Mouse (Mus musculus) CH12.LX (cell line): Measurements from ENCODE around the gene Ltf. TPM values are rescaled to one million over a fixed set of nuclear protein-coding genes. Genes with fewer than 3 reads are reported as not detected.

Source experiments
- DNase-seq: peaks from one replicate; pipeline ENCODE4 v3.0.0-alpha.2; 2013; ENCODE audit errors: extremely low read depth
- H3K27ac ChIP-seq: 2 replicates; pipeline ENCODE4 v1.5.1; 2012; ENCODE audit warnings: low read depth, mild to moderate bottlenecking, control low read depth, moderate library complexity; ENCODE audit not compliant: insufficient read depth
- H3K27me3 ChIP-seq: replicated peaks from 2 replicates; pipeline ENCODE3; 2012; ENCODE audit warnings: inconsistent platforms
- H3K36me3 ChIP-seq, 2 experiments: replicated peaks in 1 of 2; 2 replicates each; pipeline versions ENCODE3 to v1.6.1; 2012; ENCODE audit warnings: inconsistent platforms in 1 of 2, low read length in 1 of 2, mild to moderate bottlenecking in 1 of 2, mixed read lengths in 1 of 2, moderate library complexity in 1 of 2; ENCODE audit not compliant: control insufficient read depth in 1 of 2, insufficient read depth in 1 of 2
- H3K4me1 ChIP-seq, 2 experiments: 2 replicates each; pipeline ENCODE4 v1.6.1; 2012; ENCODE audit warnings: inconsistent platforms in 1 of 2, moderate library complexity in 1 of 2; ENCODE audit not compliant: insufficient read depth in 2 of 2, control insufficient read depth in 1 of 2
- H3K4me2 ChIP-seq: 2 replicates; pipeline ENCODE4 v1.6.1; 2012; ENCODE audit warnings: low read depth, mild to moderate bottlenecking, control low read depth; ENCODE audit not compliant: poor library complexity, insufficient read depth, severe bottlenecking
- H3K4me3 ChIP-seq, 3 experiments: fragments of 150-350 bp in 1 of 3; sonication (generic) in 1 of 3; replicated peaks in 1 of 3; 2 replicates each; pipeline versions ENCODE3 to v1.5.1; 2011 to 2012; ENCODE audit warnings: low read depth in 2 of 3, low read length in 2 of 3, mild to moderate bottlenecking in 2 of 3, moderate library complexity in 2 of 3, control low read depth in 1 of 3, improper control_type of control experiment in 1 of 3, inconsistent platforms in 1 of 3, mixed read lengths in 1 of 3; ENCODE audit not compliant: poor library complexity in 1 of 3
- H3K79me2 ChIP-seq: replicated peaks from 2 replicates; pipeline ENCODE4 v1.6.1; 2012; ENCODE audit warnings: mild to moderate bottlenecking, moderate library complexity; ENCODE audit not compliant: control insufficient read depth, poor library complexity, insufficient read depth, severe bottlenecking; ENCODE audit errors: extremely low read depth
- H3K9ac ChIP-seq: 2 replicates; pipeline ENCODE4 v1.6.1; 2012; ENCODE audit warnings: low read depth, mild to moderate bottlenecking, control low read depth, moderate library complexity; ENCODE audit not compliant: insufficient read depth
- H3K9me3 ChIP-seq: replicated peaks from 2 replicates; pipeline ENCODE3; 2012; ENCODE audit warnings: low read length, inconsistent platforms, mixed read lengths
- BHLHE40 ChIP-seq: IDR thresholded peaks from 2 replicates; pipeline ENCODE4 v1.6.1; 2011; ENCODE audit warnings: mild to moderate bottlenecking, low read depth, low read length, improper control_type of control experiment
- CHD1 ChIP-seq: IDR thresholded peaks from 2 replicates; pipeline ENCODE4 v1.6.1; 2012; ENCODE audit warnings: low read depth, low read length, improper control_type of control experiment, inconsistent platforms
- CHD2 ChIP-seq: IDR thresholded peaks from 2 replicates; pipeline ENCODE4 v1.6.1; 2011; ENCODE audit warnings: low read length, improper control_type of control experiment
- CTCF ChIP-seq, 2 experiments: IDR thresholded peaks in 1 of 2; conservative IDR thresholded peaks in 1 of 2; 2 replicates each; pipeline ENCODE4 v1.5.1; 2011 to 2012; ENCODE audit warnings: low read depth in 2 of 2, low read length in 2 of 2, improper control_type of control experiment in 1 of 2, inconsistent platforms in 1 of 2, mild to moderate bottlenecking in 1 of 2, moderate library complexity in 1 of 2
- E2F4 ChIP-seq: IDR thresholded peaks from 2 replicates; pipeline ENCODE4 v1.6.1; 2011; ENCODE audit warnings: low read depth, low read length, improper control_type of control experiment; ENCODE audit not compliant: insufficient replicate concordance
- ELF1 ChIP-seq: IDR thresholded peaks from 2 replicates; pipeline ENCODE4 v1.6.1; 2014; ENCODE audit warnings: low read depth, mild to moderate bottlenecking, inconsistent platforms, low read length, improper control_type of control experiment
- EP300 ChIP-seq: IDR thresholded peaks from 2 replicates; pipeline ENCODE4 v1.6.1; 2011; ENCODE audit warnings: low read length, improper control_type of control experiment
- ETS1 ChIP-seq: conservative IDR thresholded peaks from 2 replicates; pipeline ENCODE4 v1.6.1; 2012; ENCODE audit warnings: low read depth, mild to moderate bottlenecking, inconsistent platforms, low read length, improper control_type of control experiment, moderate library complexity
- GABPA ChIP-seq: IDR thresholded peaks from 2 replicates; pipeline ENCODE4 v1.6.1; 2012; ENCODE audit warnings: low read depth, low read length, improper control_type of control experiment, inconsistent platforms; ENCODE audit not compliant: insufficient replicate concordance
- HCFC1 ChIP-seq: IDR thresholded peaks from 2 replicates; pipeline ENCODE4 v1.6.1; 2012; ENCODE audit warnings: low read depth, mild to moderate bottlenecking, inconsistent platforms, low read length, improper control_type of control experiment
- IRF4 ChIP-seq: IDR thresholded peaks from 2 replicates; pipeline ENCODE4 v1.6.1; 2014; ENCODE audit warnings: low read depth, mild to moderate bottlenecking, inconsistent platforms, low read length, improper control_type of control experiment
- JUN ChIP-seq: IDR thresholded peaks from 2 replicates; pipeline ENCODE4 v1.6.1; 2011; ENCODE audit warnings: low read depth, mild to moderate bottlenecking, low read length, improper control_type of control experiment, moderate library complexity; ENCODE audit not compliant: insufficient read depth
- JUND ChIP-seq: conservative IDR thresholded peaks from 2 replicates; pipeline ENCODE4 v1.6.1; 2011; ENCODE audit warnings: low read depth, low read length, improper control_type of control experiment
- KAT2A ChIP-seq: IDR thresholded peaks from 2 replicates; pipeline ENCODE4 v1.6.1; 2012; ENCODE audit warnings: low read length, improper control_type of control experiment, inconsistent platforms; ENCODE audit not compliant: insufficient replicate concordance
- MAFK ChIP-seq: IDR thresholded peaks from 2 replicates; pipeline ENCODE4 v1.6.1; 2011; ENCODE audit warnings: low read length, improper control_type of control experiment; ENCODE audit not compliant: insufficient replicate concordance
- MAX ChIP-seq: IDR thresholded peaks from 2 replicates; pipeline ENCODE4 v1.6.1; 2011; ENCODE audit warnings: low read length, improper control_type of control experiment
- MAZ ChIP-seq: IDR thresholded peaks from 2 replicates; pipeline ENCODE4 v1.6.1; 2012; ENCODE audit warnings: low read depth, mild to moderate bottlenecking, inconsistent platforms, low read length, improper control_type of control experiment, moderate library complexity
- MEF2A ChIP-seq: IDR thresholded peaks from 2 replicates; pipeline ENCODE4 v1.6.1; 2014; ENCODE audit warnings: low read depth, mild to moderate bottlenecking, inconsistent platforms, low read length, improper control_type of control experiment, borderline replicate concordance
- MXI1 ChIP-seq: IDR thresholded peaks from 2 replicates; pipeline ENCODE4 v1.6.1; 2011; ENCODE audit warnings: mild to moderate bottlenecking, low read depth, low read length, improper control_type of control experiment
- MYC ChIP-seq: IDR thresholded peaks from 2 replicates; pipeline ENCODE4 v1.6.1; 2011; ENCODE audit warnings: low read depth, mild to moderate bottlenecking, improper control_type of control experiment, low read length
- NELFE ChIP-seq: IDR thresholded peaks from 2 replicates; pipeline ENCODE4 v1.6.1; 2011; ENCODE audit warnings: low read depth, low read length, improper control_type of control experiment
- NRF1 ChIP-seq: IDR thresholded peaks from 2 replicates; pipeline ENCODE4 v1.6.1; 2014; ENCODE audit warnings: low read depth, mild to moderate bottlenecking, inconsistent platforms, low read length, improper control_type of control experiment, moderate library complexity
- PAX5 ChIP-seq: IDR thresholded peaks from 2 replicates; pipeline ENCODE4 v1.6.1; 2012; ENCODE audit warnings: low read length, inconsistent platforms, mixed read lengths
- POLR2A ChIP-seq: IDR thresholded peaks from 2 replicates; pipeline ENCODE4 v1.6.1; 2011; ENCODE audit warnings: low read depth, mild to moderate bottlenecking, improper control_type of control experiment, low read length
- POLR2AphosphoS2 ChIP-seq: IDR thresholded peaks from 2 replicates; pipeline ENCODE4 v1.6.1; 2011; ENCODE audit warnings: low read depth, low read length, improper control_type of control experiment
- RAD21 ChIP-seq: IDR thresholded peaks from 2 replicates; pipeline ENCODE4 v1.6.1; 2011; ENCODE audit warnings: low read depth, mild to moderate bottlenecking, low read length, improper control_type of control experiment, moderate library complexity
- RCOR1 ChIP-seq: conservative IDR thresholded peaks from 2 replicates; pipeline ENCODE4 v1.6.1; 2012; ENCODE audit warnings: low read depth, mild to moderate bottlenecking, inconsistent platforms, low read length, improper control_type of control experiment
- SIN3A ChIP-seq: IDR thresholded peaks from 2 replicates; pipeline ENCODE4 v1.6.1; 2012; ENCODE audit warnings: low read length, improper control_type of control experiment, inconsistent platforms
- SMC3 ChIP-seq: IDR thresholded peaks from 2 replicates; pipeline ENCODE4 v1.6.1; 2011; ENCODE audit warnings: low read depth, low read length, improper control_type of control experiment
- TBP ChIP-seq: conservative IDR thresholded peaks from 2 replicates; pipeline ENCODE4 v1.6.1; 2011; ENCODE audit warnings: low read depth, low read length, improper control_type of control experiment
- TCF12 ChIP-seq: IDR thresholded peaks from 2 replicates; pipeline ENCODE4 v1.6.1; 2014; ENCODE audit warnings: low read depth, mild to moderate bottlenecking, inconsistent platforms, low read length, improper control_type of control experiment
- UBTF ChIP-seq: IDR thresholded peaks from 2 replicates; pipeline ENCODE4 v1.6.1; 2012; ENCODE audit warnings: low read depth, mild to moderate bottlenecking, inconsistent platforms, low read length, improper control_type of control experiment, moderate library complexity
- USF1 ChIP-seq: IDR thresholded peaks from 2 replicates; pipeline ENCODE4 v1.6.1; 2014; ENCODE audit warnings: low read depth, mild to moderate bottlenecking, inconsistent platforms, low read length, improper control_type of control experiment
- USF2 ChIP-seq: conservative IDR thresholded peaks from 2 replicates; pipeline ENCODE4 v1.6.1; 2011; ENCODE audit warnings: low read depth, low read length, improper control_type of control experiment
- ZC3H11A ChIP-seq: IDR thresholded peaks from 2 replicates; pipeline ENCODE4 v1.6.1; 2012; ENCODE audit warnings: low read depth, mild to moderate bottlenecking, inconsistent platforms, low read length, improper control_type of control experiment
- ZKSCAN1 ChIP-seq: IDR thresholded peaks from 2 replicates; pipeline ENCODE4 v1.6.1; 2012; ENCODE audit warnings: low read depth, inconsistent platforms, low read length, improper control_type of control experiment, borderline replicate concordance
- ZMIZ1 ChIP-seq: IDR thresholded peaks from 2 replicates; pipeline ENCODE4 v1.6.1; 2012; ENCODE audit warnings: low read depth, mild to moderate bottlenecking, inconsistent platforms, low read length, improper control_type of control experiment
- ZNF384 ChIP-seq: IDR thresholded peaks from 2 replicates; pipeline ENCODE4 v1.6.1; 2012; ENCODE audit warnings: low read depth, low read length, improper control_type of control experiment, inconsistent platforms
- dilution Hi-C: fragments of 300-500 bp; cut with MboI; formaldehyde crosslinking; loops from 2 replicates; pipeline ENCODE4 v1.14.3; 2020; ENCODE audit warnings: low sequenced_read_pairs; ENCODE audit not compliant: extremely low pct_unique_long_range_greater_than_20kb, extremely low pct_ligation_motif_present
- in situ Hi-C: fragments of 300-500 bp; cut with MboI; formaldehyde crosslinking; loops from 3 replicates; pipeline ENCODE4 v1.14.3; 2019; ENCODE audit warnings: low sequenced_read_pairs, low pct_ligation_motif_present, low pct_unique_long_range_greater_than_20kb, mixed read lengths
- polyA plus RNA-seq: library from polyadenylated mRNA; unstranded; fragments of >175 nt; gene quantifications from 2 replicates; pipeline ENCODE4 v1.2.1, GENCODE M21; 2012; ENCODE audit warnings: low read depth; ENCODE audit not compliant: insufficient read length
- total RNA-seq, 2 experiments: library from RNA; depleted of rRNA; stranded (reverse); fragments of 300-350 nt in 1 of 2; fragments of >200 nt in 1 of 2; gene quantifications; 2 replicates each; pipeline ENCODE4 v1.2.3; 2012 to 2014

Ltf gene
- total and polyA plus RNA-seq, 3 experiments: 0.08 TPM; not detected in 2

DNA sequence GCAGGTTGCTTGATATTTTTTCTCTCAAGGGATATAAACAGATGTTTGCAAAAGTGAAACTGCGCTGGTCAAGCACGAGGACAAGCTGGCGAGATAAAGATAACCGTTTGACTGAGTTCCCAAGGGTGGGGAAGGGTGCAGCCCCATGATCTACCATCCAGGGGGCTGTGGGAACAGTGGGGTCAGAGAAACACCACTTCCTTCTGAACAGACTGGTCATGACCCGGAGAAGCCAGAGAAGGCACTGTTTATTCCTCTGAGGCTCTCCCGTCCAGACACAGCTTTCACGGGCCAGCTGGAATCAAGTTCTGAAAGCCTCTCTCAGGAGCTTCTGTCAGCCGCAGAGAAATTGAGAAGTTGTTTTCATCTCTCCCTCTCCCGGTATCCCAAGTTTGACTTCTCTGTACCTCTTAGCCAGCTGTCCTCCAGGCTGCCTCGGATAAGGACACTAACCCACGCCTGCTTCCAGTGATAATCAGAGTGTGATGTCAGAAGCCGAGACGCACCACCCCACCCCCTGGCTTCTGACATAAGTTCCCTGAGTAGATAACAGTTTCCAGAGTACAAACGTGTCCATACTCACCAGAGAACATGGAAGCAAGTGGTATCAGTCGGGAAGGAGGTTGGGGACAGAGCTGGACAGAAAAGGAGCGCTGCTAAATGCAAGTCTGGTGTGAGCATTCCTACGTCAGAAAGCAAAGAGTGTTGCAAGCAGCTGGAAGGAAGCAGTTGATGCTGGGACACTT is 37.9 kb downstream of the Ltf start, which contains the start of gene Ccrl2:
TSS of gene Ccrl2 (minus strand) at position 722 of the 746 bp plus-strand sequence.
- no peak for DNase-seq
- H3K4me3 ChIP-seq: peak within 1 kb of the TSS; percentile 61 to 65 (median 62)
- in situ Hi-C loops: no loop called here
- H3K9ac ChIP-seq: peak within 1 kb of the TSS; percentile 61
- peaks cover 7 to 20% of the 10 kb centered on the region in 2 experiments for H3K36me3 ChIP-seq
- dilution Hi-C loops: no loop called here
- peak within 1 kb of the TSS; percentile 81 for H3K4me2 ChIP-seq
- no peaks in the 10 kb centered on the region for H3K79me2 ChIP-seq
- TF ChIP-seq MEF2A: no peak; the same call in 1 of the 2 replicates
- TF ChIP-seq USF2: no peak
- peak; percentile 69; the same call in 1 of the 2 replicates for TF ChIP-seq BHLHE40
- 0 out of 2 replicates have a peak, but pooled peaks have one; percentile 31 for TF ChIP-seq MYC
- TF ChIP-seq SMC3: no peak
- no peak for TF ChIP-seq TBP
- TF ChIP-seq RCOR1: peak; percentile 46; the same call in 1 of the 2 replicates
- TF ChIP-seq ZKSCAN1: no peak
- no peak for TF ChIP-seq HCFC1
- TF ChIP-seq CHD2: no peak
- no peak for TF ChIP-seq MAFK
- TF ChIP-seq TCF12: peak; percentile 65; the same call in 1 of the 2 replicates
- TF ChIP-seq GABPA: no peak
- no peak for TF ChIP-seq JUN
- TF ChIP-seq IRF4: peak; percentile 33; the same call in 1 of the 2 replicates
- no peak for TF ChIP-seq E2F4
- no peak for TF ChIP-seq PAX5
- TF ChIP-seq ZC3H11A: no peak
- no peak for TF ChIP-seq USF1
- TF ChIP-seq JUND: no peak
- TF ChIP-seq EP300: no peak
- TF ChIP-seq NRF1: no peak
- TF ChIP-seq MAX: peak; percentile 27; the same call in 1 of the 2 replicates
- TF ChIP-seq MXI1: peak; percentile 22; the same call in 1 of the 2 replicates
- TF ChIP-seq ETS1: peak; percentile 79
- TF ChIP-seq ZNF384: no peak
- TF ChIP-seq RAD21: no peak
- TF ChIP-seq MAZ: peak; percentile 62; the same call in 1 of the 2 replicates
- TF ChIP-seq CHD1: peak; percentile 80
- no peak for TF ChIP-seq UBTF
- TF ChIP-seq ELF1: no peak
- no peak for TF ChIP-seq POLR2A
- TF ChIP-seq KAT2A: no peak
- no peak for TF ChIP-seq CTCF (conservative IDR thresholded peaks at IDR 0.05 in 1 of 2, IDR thresholded peaks at IDR 0.05 in 1 of 2; ENCODE audit: low read depth in 2 of 2, low read length in 2 of 2)
- no peak for TF ChIP-seq NELFE
- no peak for TF ChIP-seq POLR2AphosphoS2
- TF ChIP-seq SIN3A: peak; percentile 78
- no peak for TF ChIP-seq ZMIZ1
- peak within 1 kb of the TSS; percentile 63 for H3K27ac ChIP-seq
- H3K27me3 ChIP-seq: no peaks in the 10 kb centered on the region
- peaks cover 21 to 38% of the 10 kb centered on the region in 2 experiments for H3K4me1 ChIP-seq
- H3K9me3 ChIP-seq: no peaks in the 10 kb centered on the region
